Mouse (Mus musculus): ENCODE data around the gene Snrpd2.

DNA sequence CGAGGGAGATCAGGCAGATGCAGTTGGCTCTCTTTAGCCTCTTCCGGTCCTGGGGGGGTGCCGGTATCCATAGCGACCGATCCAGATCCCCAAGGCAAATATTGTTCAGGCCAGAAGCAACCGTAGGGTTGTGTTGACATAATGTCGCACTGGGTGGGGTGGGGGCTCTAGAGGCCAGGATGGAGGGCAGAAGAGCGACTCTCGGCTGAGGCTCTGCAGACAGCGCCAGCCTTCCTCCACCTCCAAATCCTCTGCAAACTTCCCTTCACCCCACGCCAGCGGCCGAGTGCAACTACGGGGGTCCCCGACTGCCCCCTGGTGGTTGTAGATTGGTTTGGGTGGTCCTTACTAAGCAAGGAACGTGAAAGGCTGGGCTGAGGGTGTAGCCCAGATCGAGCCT lies 23.4 kb downstream of the Snrpd2 start:
- TF ChIP-seq POLR2A (IDR thresholded peaks at IDR 0.05; ENCODE audit: extremely low read depth, insufficient read depth, low read length) (no peak), CTCF (IDR thresholded peaks at IDR 0.05; ENCODE audit: extremely low read depth, insufficient read depth, low read length) (peak; percentile 54)

Data from cortical plate, adult 2 months (tissue).